Mouse (Mus musculus): ENCODE results near the gene Pole4.

Pole4 gene

DNA sequence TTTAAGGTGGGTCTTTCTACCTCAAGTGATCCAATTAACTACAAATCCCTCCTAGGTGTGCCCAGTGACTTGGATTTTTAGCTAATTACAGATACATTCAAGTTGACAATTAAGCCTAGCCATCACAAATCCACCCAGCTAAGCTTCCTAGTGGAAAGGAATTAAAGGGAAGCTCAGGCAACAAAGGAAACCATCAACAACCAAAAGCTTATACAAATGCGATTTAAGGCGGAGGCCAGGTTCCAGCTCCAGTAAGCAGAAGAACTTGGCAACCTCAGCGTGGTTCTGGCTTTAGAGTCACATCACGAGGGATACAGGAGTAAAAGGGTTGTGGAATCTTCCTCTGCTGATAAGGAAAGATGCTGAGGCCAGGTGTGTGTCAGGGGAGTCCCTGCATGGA, 92.0 kb downstream of the Pole4 start:
- DNase-seq (ENCODE audit: extremely low spot score): no peak

DNA sequence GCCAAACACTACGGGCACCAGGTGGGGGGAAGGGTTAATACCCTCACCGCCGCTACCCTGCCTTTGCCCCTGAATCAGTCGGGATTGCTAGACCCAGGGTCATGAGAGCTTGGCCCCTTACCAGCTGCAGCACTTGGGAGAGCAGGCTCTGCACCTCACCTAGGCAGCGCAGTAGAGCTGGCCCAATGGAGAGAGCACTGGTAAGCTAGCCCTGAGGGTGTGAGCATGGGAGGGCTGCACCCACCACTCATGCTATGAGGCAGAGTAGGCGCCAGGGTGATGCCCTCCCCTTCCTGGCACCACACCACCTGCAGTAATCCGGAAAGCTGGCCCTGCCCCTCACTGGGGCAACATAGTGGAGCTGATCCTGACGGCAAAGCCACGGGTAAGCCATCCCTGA, 94.1 kb downstream of the Pole4 start:
- DNase-seq (ENCODE audit: extremely low spot score): no peak

DNA sequence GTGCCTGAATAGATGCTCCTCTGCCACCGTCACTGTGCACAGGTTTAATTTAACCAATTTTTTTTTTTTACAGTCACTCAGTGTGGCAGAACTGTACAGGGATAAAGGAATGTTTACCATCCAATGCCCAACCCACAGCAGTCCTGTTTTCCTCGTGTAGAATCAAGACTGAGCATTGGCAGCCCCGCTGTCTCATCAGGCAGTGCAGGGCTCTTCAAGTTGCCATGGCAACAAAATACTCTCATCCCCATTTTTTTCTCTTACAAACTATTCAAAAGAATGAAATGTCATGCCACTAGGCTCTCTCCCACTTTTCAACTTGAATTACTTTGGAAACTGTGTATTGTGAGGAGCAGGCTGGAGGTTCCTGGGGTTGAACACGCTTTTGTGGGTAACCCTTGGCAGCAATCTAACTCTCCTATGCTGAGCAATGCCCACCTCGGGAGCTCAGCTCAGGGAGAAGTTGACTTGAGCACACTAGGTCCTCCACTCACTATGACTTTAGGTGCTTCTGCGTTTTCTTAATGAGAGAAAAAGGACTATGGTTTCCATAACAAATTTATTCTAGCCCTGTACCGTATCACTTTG, 95.7 kb downstream of the Pole4 start:
- no peak for DNase-seq (ENCODE audit: extremely low spot score)

DNA sequence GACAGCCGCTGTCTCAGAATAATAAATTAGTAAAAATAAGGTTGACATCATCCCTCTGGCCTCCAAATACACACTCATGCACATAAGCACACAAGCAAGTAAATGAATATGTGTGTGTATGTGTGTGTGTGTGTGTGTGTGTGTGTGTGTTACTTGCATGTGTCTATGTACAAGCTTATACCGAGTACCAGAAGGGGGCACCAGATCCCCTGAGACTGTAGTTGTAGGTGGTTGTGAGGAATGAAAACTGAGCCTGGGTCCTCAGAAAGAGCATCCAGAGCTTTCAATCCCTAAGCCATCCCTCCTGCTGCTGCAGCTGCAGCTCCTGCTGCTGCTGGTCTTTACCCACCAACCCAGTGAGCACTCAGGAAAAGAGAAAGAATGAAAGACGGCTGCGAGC, 96.4 kb downstream of the Pole4 start:
- DNase-seq (ENCODE audit: extremely low spot score): no peak

DNA sequence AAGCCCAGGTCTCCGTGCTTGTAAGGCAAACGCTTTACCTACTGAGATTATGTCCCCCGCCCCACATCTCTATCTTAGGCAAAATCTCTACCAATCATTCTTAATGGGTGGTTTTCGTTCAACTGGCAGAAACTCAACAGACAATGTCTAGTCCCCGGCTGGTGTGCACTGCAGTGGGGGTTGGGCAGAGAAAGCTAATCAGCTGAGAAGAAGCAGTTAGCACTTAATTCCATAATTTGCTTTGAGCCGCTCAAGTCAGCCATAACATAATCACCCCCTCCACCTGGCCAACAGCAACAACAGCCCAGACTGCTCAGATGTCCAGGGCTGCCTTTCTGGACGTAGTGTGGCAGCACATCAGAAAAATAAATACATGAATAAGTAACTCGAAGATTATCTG, 100.4 kb downstream of the Pole4 start:
- DNase-seq (ENCODE audit: extremely low spot score): no peak

DNA sequence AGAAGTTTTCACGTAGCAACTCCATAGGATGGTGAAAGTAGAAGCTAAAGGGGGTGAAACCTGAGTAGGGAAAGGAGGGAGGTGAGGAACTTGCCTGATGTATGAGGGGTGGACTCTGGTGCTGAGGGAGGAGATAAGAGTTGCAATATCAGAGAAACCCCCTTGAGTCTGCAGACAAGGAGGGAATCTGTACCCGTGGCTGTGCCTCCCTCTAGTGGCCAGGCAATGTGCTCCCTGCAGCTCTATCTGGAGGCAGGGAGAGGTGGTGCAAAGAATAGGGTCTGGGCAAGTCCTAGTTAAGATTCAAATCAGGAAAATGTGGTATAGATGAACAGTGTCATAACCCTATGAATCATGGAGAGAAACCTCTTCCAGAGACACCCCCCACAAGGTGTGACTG, 101.5 kb downstream of the Pole4 start:
- peak; percentile 25 for DNase-seq (ENCODE audit: extremely low spot score)

DNA sequence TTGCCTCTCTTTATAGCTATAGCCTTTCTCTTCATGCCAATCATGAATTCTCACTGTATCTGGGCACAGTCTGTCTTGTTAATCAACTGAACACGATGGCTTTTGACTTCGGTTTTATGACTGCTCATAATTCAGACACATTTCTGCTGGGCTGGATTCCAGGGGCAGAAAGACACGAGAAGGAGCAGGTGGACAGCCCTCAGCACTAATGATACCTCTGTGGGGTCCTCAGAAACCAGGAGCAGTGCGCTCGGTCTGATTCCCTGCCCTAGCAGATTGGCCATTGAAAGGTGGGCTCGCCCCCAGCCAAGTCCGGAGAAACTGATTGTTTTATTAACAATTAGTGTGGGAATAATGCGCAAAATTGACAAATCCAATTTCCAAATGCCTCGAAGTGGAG, 101.9 kb downstream of the Pole4 start:
- no peak for DNase-seq (ENCODE audit: extremely low spot score)

DNA sequence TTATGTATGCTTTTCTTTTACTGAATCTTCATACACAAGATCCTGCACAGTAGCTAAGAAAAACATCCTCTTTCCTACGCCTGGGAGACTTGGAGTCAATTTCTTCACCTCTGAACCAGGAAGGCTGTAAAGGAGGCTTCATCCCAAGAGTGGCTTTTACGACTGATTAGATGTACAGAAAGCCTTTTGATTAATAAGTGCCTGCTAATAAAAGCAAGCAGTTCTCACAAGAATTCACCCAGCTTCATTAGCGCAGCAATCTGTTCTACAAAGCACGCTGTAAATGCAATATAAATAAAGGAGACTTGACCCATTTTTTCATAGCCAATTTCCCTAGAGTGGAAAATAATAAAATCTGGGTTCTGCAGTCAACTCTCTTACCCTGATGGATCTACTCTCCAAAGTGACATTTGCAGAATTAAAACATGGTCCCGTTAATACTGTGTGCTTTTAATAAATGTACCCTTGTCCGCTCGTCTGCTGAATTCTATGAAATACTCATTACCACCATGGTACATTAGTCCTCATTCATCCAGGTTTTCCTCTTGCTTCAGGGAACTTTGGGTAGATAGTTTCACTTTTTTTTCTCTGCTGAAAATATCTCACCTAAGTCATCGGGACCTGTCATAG, 109.6 kb downstream of the Pole4 start:
- DNase-seq (ENCODE audit: extremely low spot score): no peak

DNA sequence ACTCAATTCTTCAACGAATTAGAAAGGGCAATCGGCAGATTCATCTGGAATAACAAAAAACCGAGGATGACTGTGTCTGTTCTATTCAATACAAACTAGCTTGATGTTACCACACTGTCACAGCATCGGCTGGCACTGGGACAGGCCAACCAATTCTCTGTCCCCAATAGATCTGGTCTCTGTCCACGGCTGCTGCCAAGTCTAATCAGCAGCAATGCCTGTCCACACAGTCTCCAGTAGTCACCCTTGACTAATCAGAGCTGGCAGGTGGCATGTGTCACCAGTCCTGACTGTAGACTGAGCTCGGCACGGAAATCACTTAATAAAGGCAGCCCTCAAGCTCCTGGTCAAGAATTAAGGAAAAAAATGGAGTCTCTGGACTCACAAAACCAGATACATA, 115.8 kb downstream of the Pole4 start:
- DNase-seq (ENCODE audit: extremely low spot score): no peak

DNA sequence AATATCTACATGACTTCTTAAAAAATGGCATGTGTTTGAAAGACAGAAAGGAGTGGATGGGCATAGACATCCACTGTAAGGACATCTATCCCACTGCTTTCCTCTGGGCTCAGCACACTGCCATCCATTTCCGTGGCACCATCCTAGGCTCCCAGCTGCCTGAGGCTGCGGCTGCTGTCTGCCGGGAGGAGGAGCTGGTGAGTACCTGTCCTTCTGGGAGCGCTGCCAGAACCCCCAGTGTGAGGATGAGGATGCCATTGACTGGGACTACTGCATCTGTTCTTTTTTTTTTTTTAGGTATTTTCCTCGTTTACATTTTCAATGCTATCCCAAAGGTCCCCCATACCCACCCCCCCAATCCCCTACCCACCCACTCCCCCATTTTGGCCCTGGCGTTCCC, 119.8 kb downstream of the Pole4 start:
- no peak for DNase-seq (ENCODE audit: extremely low spot score)

DNA sequence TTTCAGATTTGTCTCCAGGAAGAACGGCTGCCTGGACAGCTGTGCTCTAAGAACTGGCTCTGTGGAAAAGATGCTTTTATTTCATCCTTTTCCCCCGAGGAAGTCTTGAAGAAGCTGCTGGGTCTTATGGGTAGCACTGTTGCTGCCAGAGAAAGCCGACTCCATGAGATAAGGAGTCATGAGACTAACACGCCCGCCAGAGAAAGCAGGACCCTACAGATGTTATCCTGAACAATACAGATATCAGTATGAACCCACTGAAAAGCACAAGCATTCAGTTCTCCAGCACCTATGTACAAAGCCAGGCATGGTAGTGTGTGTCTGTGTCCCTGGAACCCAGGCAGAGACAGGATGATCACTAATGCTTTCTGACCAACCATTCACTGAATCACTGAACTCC, 129.7 kb downstream of the Pole4 start:
- no peak for DNase-seq (ENCODE audit: extremely low spot score)

Measured in embryo, embryonic 9.5 days (tissue).